Mouse (Mus musculus) T-cell, adult 66 days (primary cell): ENCODE results near the gene Olfr1333. TPM values are rescaled to one million over a fixed set of nuclear protein-coding genes. Genes with fewer than 3 reads are reported as not detected.

Source experiments
- total RNA-seq, 2 experiments: library from RNA; stranded (reverse); gene quantifications; 3 replicates in 1 of 2; 4 replicates in 1 of 2; pipeline ENCODE4 v1.2.4; 2023

Gene Olfr1333
- not detected for total RNA-seq

DNA sequence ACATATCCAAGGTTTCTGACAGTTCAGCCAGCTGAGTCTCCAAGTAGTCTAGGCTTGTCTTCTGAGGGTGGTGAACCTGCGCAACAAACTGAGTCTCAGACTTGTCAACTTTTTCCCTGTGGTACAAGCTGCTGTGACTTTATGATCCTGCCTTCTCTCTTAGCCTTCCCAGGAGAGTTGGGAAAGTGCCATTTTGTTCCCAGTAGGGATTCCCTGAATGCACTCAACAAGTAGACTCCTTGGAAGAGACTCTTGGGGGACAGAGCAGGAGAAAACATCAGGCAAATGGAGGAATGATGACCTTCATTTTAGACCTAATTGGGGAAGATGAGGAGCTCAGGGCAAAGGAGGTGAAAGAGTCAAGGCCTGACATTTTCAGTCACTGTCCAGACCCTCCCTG is at the start of gene Olfr1333:
Gene Olfr1333 (minus strand): TSS at position 101 of the 400 bp plus-strand sequence.

DNA sequence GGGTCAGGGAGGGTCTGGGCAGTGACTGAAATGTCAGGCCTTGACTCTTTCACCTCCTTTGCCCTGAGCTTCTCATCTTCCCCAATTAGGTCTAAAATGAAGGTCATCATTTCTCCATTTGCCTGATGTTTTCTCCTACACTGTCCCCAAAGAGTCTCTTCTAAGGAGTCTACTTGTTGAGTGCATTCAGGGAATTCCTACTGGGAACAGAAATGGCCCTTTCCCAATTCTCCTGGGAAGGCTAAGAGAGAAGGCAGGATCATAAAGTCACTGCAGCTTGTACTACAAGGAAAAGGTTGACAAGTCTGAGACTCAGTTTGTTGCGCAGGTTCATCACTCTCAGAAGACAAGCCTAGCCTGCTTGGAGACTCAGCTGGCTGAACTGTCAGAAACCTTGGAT is 28.3 kb upstream of the Olfr1333 start, which contains the start of gene Olfr1331:
Gene Olfr1331 (plus strand): TSS at position 301 of the 400 bp plus-strand sequence.

DNA sequence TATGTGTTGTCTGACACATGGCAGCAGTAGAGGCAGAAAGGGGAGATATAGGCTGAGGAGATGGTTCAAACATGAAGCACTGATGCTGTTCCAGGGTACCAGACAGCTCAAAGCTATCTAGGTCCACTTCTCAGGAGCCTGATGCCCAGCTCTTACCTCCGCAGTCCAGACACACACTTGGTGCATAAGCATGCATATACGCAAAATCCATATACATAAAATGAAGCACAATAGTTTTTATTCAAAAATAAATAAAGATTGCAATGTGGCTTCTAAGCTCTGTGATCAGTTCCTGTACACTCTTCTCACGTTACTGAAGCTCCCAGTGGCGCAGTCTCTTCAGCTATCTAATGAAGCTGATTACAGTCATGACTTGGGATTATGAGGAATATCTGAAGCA is 26.2 kb downstream of the Olfr1333 start, which contains the start of gene Olfr1335:
Gene Olfr1335 (minus strand): TSS at position 101 of the 400 bp plus-strand sequence.

DNA sequence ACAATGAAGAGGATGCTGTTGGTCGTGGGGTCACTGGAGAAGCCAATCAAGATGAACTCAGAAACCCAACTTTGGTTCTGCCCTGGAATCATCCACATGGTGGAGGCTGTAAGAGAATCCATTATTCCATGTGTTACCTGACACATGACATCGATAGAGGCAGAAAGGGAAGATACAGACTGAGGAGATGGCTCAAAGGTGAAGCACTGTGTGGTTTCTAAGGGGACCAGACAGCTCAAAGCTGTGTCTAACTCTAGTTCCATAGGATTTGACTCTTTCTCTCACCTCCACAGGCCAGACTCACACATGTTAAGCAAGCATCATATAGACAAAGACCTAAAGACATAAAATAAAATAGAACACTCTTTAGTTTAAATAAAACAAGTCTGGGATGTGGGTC is 53.6 kb downstream of the Olfr1333 start, which contains the start of gene Olfr1337:
Gene Olfr1337 (minus strand): TSS at position 101 of the 400 bp plus-strand sequence.

Other genes with a start within 250 kb of the Olfr1333 start
- under 1 TPM in 1 of 2 experiments, not detected in 1; 0.15 TPM for gene Cfap57, start 215.5 kb downstream of the Olfr1333 start, total RNA-seq
- gene Ebna1bp2, start 215.5 kb downstream of the Olfr1333 start, total RNA-seq, result 10 to 100 TPM; 74.4 to 86.4 TPM
- gene Olfr62, start 177.3 kb downstream of the Olfr1333 start, total RNA-seq, result not detected
- gene Olfr1342, start 143.5 kb downstream of the Olfr1333 start, total RNA-seq, result not detected
- not detected for gene Olfr1341, start 132.8 kb downstream of the Olfr1333 start, total RNA-seq
- not detected for gene Olfr1340, start 116.1 kb downstream of the Olfr1333 start, total RNA-seq
- gene Olfr1339, start 104.1 kb downstream of the Olfr1333 start, total RNA-seq, result not detected
- not detected for gene Olfr1338, start 77.5 kb downstream of the Olfr1333 start, total RNA-seq
- not detected for gene Olfr1337, start 53.7 kb downstream of the Olfr1333 start, total RNA-seq
- not detected for gene Olfr1335, start 26.3 kb downstream of the Olfr1333 start, total RNA-seq
- gene Olfr1331, start 28.4 kb upstream of the Olfr1333 start, total RNA-seq, result not detected
- gene Olfr1330, start 52.3 kb upstream of the Olfr1333 start, total RNA-seq, result not detected
- gene Olfr1329, start 81.2 kb upstream of the Olfr1333 start, total RNA-seq, result not detected
- not detected for gene Olfr1328, start 102.3 kb upstream of the Olfr1333 start, total RNA-seq
- not detected for gene Lao1, start 125.3 kb upstream of the Olfr1333 start, total RNA-seq